Mouse (Mus musculus): ENCODE measurements at regions not wholly inside any gene's neighbourhood (a gene's known extent, or its start where the extent isn't known, plus 50 kb on each side); places are given as distances from the start of the nearest gene placed in this dataset.

DNA sequence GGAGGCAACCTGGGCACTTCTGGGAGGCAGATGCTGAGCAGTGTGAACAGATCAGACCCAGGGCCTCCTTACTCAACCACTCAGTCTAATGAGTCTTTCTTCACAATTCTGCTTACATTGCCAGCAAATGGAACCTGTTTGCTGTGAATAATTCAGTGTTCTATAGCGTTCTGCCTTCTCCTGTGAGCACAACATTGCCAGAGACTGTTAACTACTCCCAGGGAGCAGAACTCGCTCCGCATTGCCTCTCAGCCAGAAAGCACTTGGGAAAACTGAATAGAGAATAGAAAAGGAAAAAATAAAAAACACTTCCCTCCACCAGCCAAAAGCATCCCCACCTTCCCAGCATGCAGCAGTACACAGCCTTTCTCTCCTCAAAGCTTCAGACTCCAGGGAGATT, 51.5 kb downstream of the Aym1 start:
- H3K4me2 ChIP-seq (ENCODE audit: low read depth, low read length) = no peak overlapping the region
- no peak overlapping the region for H3K4me3 ChIP-seq (ENCODE audit: low read length)
- no peaks in the 10 kb centered on the region for H3K9me3 ChIP-seq (ENCODE audit: control insufficient read depth, low read length)
- no peaks in the 10 kb centered on the region for H3K27me3 ChIP-seq (replicated peaks; ENCODE audit: control insufficient read depth, insufficient read depth, low read length)
- H3K27ac ChIP-seq (ENCODE audit: low read length) = no peak overlapping the region
- ATAC-seq = no peak
- H3K4me1 ChIP-seq (ENCODE audit: control insufficient read depth, insufficient read depth, low read length) = no peaks in the 10 kb centered on the region
- no peaks in the 10 kb centered on the region for H3K36me3 ChIP-seq (ENCODE audit: control insufficient read depth, insufficient read depth, low read length)
- 76% methylated on average over 3 of the region's 3 CpGs for WGBS
- no peak overlapping the region for H3K9ac ChIP-seq (ENCODE audit: low read depth, low read length)

DNA sequence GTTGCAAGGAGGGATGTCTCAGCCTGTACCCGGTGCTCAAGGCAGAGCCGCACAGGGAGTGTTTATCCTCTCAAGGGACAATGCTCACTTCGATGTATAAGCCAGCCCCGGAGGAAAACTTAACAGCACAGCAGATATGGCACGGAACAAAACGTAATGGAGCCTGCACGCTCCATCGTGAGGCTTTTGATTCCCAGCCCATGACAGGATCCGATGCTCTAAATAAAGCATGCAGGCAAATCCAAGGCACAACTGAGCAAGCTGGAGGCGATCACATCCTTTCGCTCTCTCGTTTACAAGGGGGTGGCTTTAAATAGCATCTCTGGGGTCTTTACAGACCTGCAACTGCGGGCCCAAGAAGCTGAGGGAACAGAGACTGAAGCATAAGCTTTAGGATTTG, 53.9 kb downstream of the Aym1 start:
- no peaks in the 10 kb centered on the region for H3K36me3 ChIP-seq (ENCODE audit: control insufficient read depth, insufficient read depth, low read length)
- H3K9ac ChIP-seq (ENCODE audit: low read depth, low read length) = no peak overlapping the region
- no peaks in the 10 kb centered on the region for H3K27me3 ChIP-seq (replicated peaks; ENCODE audit: control insufficient read depth, insufficient read depth, low read length)
- no peak overlapping the region for H3K4me2 ChIP-seq (ENCODE audit: low read depth, low read length)
- H3K9me3 ChIP-seq (ENCODE audit: control insufficient read depth, low read length) = no peaks in the 10 kb centered on the region
- WGBS = 69% methylated on average over 13 of the region's 13 CpGs
- no peak overlapping the region for H3K27ac ChIP-seq (ENCODE audit: low read length)
- no peak for ATAC-seq
- H3K4me1 ChIP-seq (ENCODE audit: control insufficient read depth, insufficient read depth, low read length) = no peaks in the 10 kb centered on the region
- no peak overlapping the region for H3K4me3 ChIP-seq (ENCODE audit: low read length)

DNA sequence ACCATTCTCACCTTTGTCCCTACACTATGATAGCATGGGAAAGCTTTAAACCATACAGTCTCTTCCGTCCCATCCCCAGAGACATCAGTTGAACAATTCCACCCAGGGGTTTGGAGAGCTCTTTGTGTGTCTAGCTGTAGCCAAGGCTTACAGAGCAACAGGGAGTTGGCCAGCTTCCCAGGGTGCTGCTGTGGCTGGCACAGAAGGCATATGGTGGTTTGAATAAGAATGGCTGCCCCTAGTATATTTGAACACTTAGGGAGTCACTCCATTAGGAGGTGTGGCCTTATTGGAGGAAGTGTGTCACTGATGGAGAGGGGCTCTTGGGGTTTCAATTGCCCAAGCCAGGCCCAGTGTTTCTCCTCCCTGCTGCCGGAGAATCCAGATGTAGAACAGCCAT, 57.5 kb downstream of the Aym1 start:
- no peaks in the 10 kb centered on the region for H3K27me3 ChIP-seq (replicated peaks; ENCODE audit: control insufficient read depth, insufficient read depth, low read length)
- H3K4me2 ChIP-seq (ENCODE audit: low read depth, low read length) = no peak overlapping the region
- no peaks in the 10 kb centered on the region for H3K36me3 ChIP-seq (ENCODE audit: control insufficient read depth, insufficient read depth, low read length)
- H3K4me3 ChIP-seq (ENCODE audit: low read length) = no peak overlapping the region
- 88% methylated on average over 2 of the region's 2 CpGs for WGBS
- H3K9me3 ChIP-seq (ENCODE audit: control insufficient read depth, low read length) = no peaks in the 10 kb centered on the region
- ATAC-seq = no peak
- H3K9ac ChIP-seq (ENCODE audit: low read depth, low read length) = no peak overlapping the region
- peaks cover 4% of the 10 kb centered on the region; the same call in 1 of the 2 replicates for H3K4me1 ChIP-seq (ENCODE audit: control insufficient read depth, insufficient read depth, low read length)
- H3K27ac ChIP-seq (ENCODE audit: low read length) = no peak overlapping the region

DNA sequence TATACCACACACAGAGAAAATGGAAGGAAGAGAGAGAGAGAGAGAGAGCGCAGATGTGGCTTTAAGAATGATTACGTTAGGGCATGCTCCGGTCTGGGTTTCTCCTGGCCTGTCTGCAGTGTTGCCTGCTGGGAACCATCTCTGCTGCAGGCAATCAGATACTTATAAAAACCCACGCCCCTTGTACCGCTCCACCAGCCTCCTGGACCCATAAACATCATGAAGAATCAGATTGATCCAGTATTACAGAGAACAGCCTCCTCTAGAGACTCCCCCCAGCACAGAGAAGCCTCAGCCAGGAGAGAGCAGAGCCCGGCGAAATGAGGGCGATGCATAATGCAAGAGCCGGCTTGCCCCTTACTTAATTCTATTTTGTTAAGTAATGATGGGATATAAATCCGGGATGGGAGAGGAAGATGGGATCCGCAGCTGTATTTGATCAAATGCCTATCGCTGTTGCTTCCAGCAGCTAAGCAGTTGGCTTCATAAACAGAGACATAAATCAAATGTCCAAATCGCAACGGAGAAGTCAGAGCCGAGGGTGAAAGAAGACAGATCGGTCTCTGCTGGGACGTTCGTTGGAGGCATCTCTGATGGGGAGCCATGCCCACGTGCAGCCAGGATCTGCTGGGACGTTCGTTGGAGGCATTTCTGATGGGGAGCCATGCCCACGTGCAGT, 61.4 kb downstream of the Aym1 start:
- Histone ChIP-seq H3K27me3 (replicated peaks; ENCODE audit: control insufficient read depth, insufficient read depth, low read length) (no peaks in the 10 kb centered on the region), H3K27ac (ENCODE audit: low read length) (peak overlapping the region; percentile 50; the same call in 1 of the 2 replicates), H3K4me2 (ENCODE audit: low read depth, low read length) (no peak overlapping the region), H3K9me3 (ENCODE audit: control insufficient read depth, low read length) (no peaks in the 10 kb centered on the region), H3K36me3 (ENCODE audit: control insufficient read depth, insufficient read depth, low read length) (no peaks in the 10 kb centered on the region), H3K4me1 (ENCODE audit: control insufficient read depth, insufficient read depth, low read length) (peaks cover 10% of the 10 kb centered on the region; the same call in 1 of the 2 replicates), H3K9ac (ENCODE audit: low read depth, low read length) (no peak overlapping the region), H3K4me3 (ENCODE audit: low read length) (no peak overlapping the region)
- peak; percentile 60 for ATAC-seq
- WGBS = 47% methylated on average over 22 of the region's 22 CpGs

DNA sequence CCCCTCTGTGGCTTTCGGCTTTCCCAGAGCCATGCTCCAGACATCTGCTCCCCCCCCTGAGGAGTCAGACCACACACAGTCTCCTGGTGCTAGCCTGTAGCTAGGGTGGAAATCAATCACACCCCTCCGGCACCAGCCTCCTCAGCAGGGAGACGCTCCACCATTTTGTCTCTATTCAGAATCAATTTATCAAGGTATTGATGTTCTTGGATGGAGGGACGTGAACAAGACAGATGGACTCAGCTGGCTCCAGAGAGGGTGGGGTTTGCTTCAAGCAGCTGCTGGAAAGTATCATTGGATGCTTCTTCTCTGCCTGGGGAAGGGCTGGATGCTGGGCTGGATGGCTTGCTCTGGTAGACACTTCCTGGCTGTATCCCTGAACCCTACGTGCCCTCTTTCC, 63.5 kb downstream of the Aym1 start:
- ATAC-seq = peak; percentile 46; the same call in 1 of the 2 replicates
- H3K4me1 ChIP-seq (ENCODE audit: control insufficient read depth, insufficient read depth, low read length) = peaks cover 10% of the 10 kb centered on the region; the same call in 1 of the 2 replicates
- H3K4me3 ChIP-seq (ENCODE audit: low read length) = no peak overlapping the region
- 0 out of 2 replicates have a peak overlapping the region, but pooled peaks have one; percentile 5 for H3K27ac ChIP-seq (ENCODE audit: low read length)
- no peaks in the 10 kb centered on the region for H3K27me3 ChIP-seq (replicated peaks; ENCODE audit: control insufficient read depth, insufficient read depth, low read length)
- 22% methylated on average over 5 of the region's 5 CpGs for WGBS
- H3K9me3 ChIP-seq (ENCODE audit: control insufficient read depth, low read length) = no peaks in the 10 kb centered on the region
- H3K4me2 ChIP-seq (ENCODE audit: low read depth, low read length) = no peak overlapping the region
- no peak overlapping the region for H3K9ac ChIP-seq (ENCODE audit: low read depth, low read length)
- no peaks in the 10 kb centered on the region for H3K36me3 ChIP-seq (ENCODE audit: control insufficient read depth, insufficient read depth, low read length)

DNA sequence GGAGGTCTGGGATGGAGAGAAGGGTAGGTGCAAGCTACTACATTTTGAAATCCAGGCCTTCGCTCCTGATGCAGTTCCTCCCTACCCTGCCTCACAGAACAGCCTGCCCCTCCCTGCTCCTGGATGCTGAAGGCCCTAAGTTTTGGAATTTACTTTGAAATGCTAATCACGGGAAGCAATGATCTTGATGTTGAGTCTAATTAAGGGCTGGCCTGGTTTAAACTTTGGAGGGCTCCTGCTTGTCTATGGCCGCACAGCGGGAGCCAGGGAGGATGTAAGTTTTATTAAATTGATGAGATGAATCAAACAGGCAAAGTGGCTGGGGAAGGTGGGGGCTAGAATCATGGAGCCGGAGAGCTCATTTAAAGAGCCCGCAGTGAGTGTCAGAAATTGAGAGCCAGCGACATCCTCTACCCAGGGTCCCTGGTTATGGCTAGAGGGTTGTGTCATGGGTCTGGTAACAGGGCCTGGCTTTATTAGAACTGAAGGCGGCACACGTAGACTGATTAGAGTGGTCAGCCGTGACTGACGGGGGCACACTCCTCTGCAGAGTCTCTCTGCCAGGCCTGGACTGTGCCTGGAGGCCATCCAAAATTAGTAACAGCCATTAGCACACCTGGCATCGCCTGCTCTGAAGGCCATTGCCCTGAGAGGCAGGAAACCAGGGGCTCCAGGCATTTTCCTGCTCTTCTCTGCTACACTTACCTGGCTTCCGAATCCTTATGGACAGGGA, 65.1 kb downstream of the Aym1 start:
- Histone ChIP-seq H3K4me1 (ENCODE audit: control insufficient read depth, insufficient read depth, low read length) (peaks cover 10% of the 10 kb centered on the region; the same call in 1 of the 2 replicates), H3K9ac (ENCODE audit: low read depth, low read length) (no peak overlapping the region), H3K27me3 (replicated peaks; ENCODE audit: control insufficient read depth, insufficient read depth, low read length) (no peaks in the 10 kb centered on the region), H3K4me2 (ENCODE audit: low read depth, low read length) (no peak overlapping the region), H3K9me3 (ENCODE audit: control insufficient read depth, low read length) (no peaks in the 10 kb centered on the region), H3K27ac (ENCODE audit: low read length) (no peak overlapping the region), H3K4me3 (ENCODE audit: low read length) (no peak overlapping the region), H3K36me3 (ENCODE audit: control insufficient read depth, insufficient read depth, low read length) (no peaks in the 10 kb centered on the region)
- no peak for ATAC-seq
- WGBS = 74% methylated on average over 13 of the region's 13 CpGs

DNA sequence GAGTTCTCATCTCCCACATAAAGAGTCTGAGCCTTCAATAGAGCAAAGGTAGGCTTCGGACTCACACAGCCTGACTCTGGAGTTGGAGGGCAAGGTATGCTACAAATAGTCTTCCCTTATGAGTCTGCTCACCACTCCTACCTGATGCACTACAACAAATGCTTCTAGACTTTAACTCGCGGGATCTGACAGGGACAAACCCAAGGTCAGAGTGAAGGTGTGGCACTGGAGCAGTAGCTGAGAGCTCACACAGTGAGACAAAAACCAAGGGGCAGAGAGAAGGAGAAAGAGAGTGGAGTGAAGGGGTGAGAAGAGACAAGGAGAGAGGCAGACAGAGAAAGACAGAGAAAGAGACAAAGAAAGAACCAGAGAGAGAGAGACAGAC, 65.6 kb downstream of the Aym1 start:
- Histone ChIP-seq H3K9ac (ENCODE audit: low read depth, low read length) (no peak overlapping the region), H3K4me3 (ENCODE audit: low read length) (no peak overlapping the region), H3K36me3 (ENCODE audit: control insufficient read depth, insufficient read depth, low read length) (no peaks in the 10 kb centered on the region), H3K9me3 (ENCODE audit: control insufficient read depth, low read length) (no peaks in the 10 kb centered on the region), H3K4me1 (ENCODE audit: control insufficient read depth, insufficient read depth, low read length) (peaks cover 10% of the 10 kb centered on the region; the same call in 1 of the 2 replicates), H3K4me2 (ENCODE audit: low read depth, low read length) (no peak overlapping the region), H3K27me3 (replicated peaks; ENCODE audit: control insufficient read depth, insufficient read depth, low read length) (no peaks in the 10 kb centered on the region), H3K27ac (ENCODE audit: low read length) (no peak overlapping the region)
- WGBS = 89% methylated on average over 3 of the region's 3 CpGs
- no peak for ATAC-seq

DNA sequence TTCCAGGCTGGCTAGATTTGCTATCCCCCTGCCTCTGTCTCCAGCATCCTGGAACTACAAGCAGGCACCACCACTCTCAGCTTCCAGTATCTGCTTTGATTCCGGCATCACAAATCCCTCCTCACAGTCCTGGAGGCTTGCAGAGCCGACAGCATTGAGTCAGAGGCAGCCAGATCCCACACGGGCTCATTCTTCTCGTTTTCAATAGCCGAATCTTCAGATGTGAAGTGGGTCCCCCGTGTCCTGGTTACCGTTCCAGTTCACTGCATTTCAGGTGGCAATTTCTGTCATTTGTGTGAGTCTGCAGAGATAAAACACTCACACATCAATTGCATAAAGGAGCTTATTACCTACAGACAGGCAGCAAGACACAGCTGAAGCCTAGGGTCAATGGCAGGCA, 62.4 kb upstream of the Wscd2 start:
- H3K4me1 ChIP-seq (ENCODE audit: control insufficient read depth, insufficient read depth, low read length) = no peaks in the 10 kb centered on the region
- ATAC-seq = no peak
- 75% methylated on average over 7 of the region's 7 CpGs for WGBS
- no peak overlapping the region for H3K4me2 ChIP-seq (ENCODE audit: low read depth, low read length)
- no peaks in the 10 kb centered on the region for H3K36me3 ChIP-seq (ENCODE audit: control insufficient read depth, insufficient read depth, low read length)
- H3K9me3 ChIP-seq (ENCODE audit: control insufficient read depth, low read length) = no peaks in the 10 kb centered on the region
- no peak overlapping the region for H3K9ac ChIP-seq (ENCODE audit: low read depth, low read length)
- no peak overlapping the region for H3K27ac ChIP-seq (ENCODE audit: low read length)
- no peaks in the 10 kb centered on the region for H3K27me3 ChIP-seq (replicated peaks; ENCODE audit: control insufficient read depth, insufficient read depth, low read length)
- no peak overlapping the region for H3K4me3 ChIP-seq (ENCODE audit: low read length)

DNA sequence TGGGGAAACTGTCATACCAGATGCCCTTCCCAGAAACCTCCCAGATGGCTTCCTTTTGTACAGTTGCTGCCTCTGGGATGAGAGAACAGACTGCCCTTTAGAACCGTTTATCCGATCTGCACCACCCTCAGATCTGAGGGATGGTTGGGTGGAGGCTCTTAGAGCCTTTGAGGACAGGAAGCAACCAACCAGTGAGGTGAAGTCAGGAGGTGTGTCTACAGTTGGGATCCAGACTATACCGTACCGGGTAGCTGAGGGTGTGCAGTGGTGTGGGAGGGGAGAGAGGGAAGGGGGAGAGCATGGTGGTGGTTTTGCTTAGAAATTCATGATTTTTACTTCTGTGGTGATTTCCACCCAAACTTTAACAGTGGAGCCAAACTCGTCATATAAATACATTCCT, 58.8 kb upstream of the Wscd2 start:
- Histone ChIP-seq H3K27me3 (replicated peaks; ENCODE audit: control insufficient read depth, insufficient read depth, low read length) (no peaks in the 10 kb centered on the region), H3K4me1 (ENCODE audit: control insufficient read depth, insufficient read depth, low read length) (no peaks in the 10 kb centered on the region), H3K4me3 (ENCODE audit: low read length) (no peak overlapping the region), H3K36me3 (ENCODE audit: control insufficient read depth, insufficient read depth, low read length) (no peaks in the 10 kb centered on the region), H3K4me2 (ENCODE audit: low read depth, low read length) (no peak overlapping the region), H3K27ac (ENCODE audit: low read length) (no peak overlapping the region), H3K9ac (ENCODE audit: low read depth, low read length) (no peak overlapping the region), H3K9me3 (ENCODE audit: control insufficient read depth, low read length) (no peaks in the 10 kb centered on the region)
- no peak for ATAC-seq
- WGBS = 59% methylated on average over 5 of the region's 5 CpGs

All from intestine, embryonic 16.5 days (tissue).